ENCODE assay signal across 22 mouse cellular contexts in the genomic region with DNA sequence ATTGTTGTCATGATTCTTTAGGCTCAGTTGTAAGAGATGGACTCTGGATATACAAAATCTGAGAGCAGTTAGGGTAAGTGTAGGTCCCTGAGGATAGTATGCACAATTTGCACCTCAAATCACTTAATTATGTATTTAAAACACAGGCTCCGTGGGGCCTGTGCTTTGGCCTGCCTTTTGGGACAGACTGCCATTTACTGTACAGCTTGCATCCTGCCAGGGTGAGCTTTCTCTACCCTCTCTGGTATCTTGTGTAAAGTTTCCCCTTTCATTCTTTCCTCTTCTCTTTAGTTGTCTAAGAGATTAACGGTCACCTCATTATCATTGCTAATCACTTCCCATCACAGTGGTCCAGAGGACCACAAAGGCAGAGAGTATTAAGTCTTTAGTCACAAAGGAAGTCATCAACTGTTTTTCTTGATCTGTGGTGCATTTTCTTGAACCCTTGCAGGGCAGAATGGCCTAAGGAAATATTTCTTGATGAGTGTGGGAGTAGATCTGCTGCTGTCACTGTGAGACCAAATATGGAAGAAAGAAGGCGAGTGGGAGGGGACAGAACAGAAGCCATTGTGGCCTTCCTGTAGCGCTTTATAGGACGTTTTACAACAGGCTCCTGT. TPM values are rescaled to one million over a fixed set of nuclear protein-coding genes. Genes with fewer than 3 reads are reported as not detected.
DNase-seq lines count a peak whose midpoint lies in the region; ATAC-seq and TF ChIP-seq lines count a peak whose summit lies in the region.
"Had no signal": no experiment of that assay in that cellular context is flagged by ENCODE, and none has a peak within 500 bp of the region (broad histone marks: within the 10 kb centered on the region; RNA-seq: fewer than 3 reads in every experiment).

No protein-coding gene starts in this region.

- in situ Hi-C loops in ES-E14 (cut with MboI; ENCODE audit: low sequenced_read_pairs in 2 of 2, unreplicated experiment in 2 of 2): no loop called here

- H3K9ac ChIP-seq in hindbrain, embryonic 11.5 days (ENCODE audit: low read depth, low read length): no peak overlapping the region
- no peak overlapping the region for H3K9ac ChIP-seq in hindbrain, embryonic 14.5 days
- no peak overlapping the region for H3K9ac ChIP-seq in ES-E14 (ENCODE audit: insufficient read depth, low read depth, low read length, poor library complexity, severe bottlenecking)
- no peak overlapping the region for H3K9ac ChIP-seq in neural tube, embryonic 15.5 days (replicated peaks)
- H3K9ac ChIP-seq: forebrain, embryonic 15.5 days; hindbrain, embryonic 15.5 days; intestine, embryonic 15.5 days; limb, embryonic 12.5 days; liver, postnatal 0 days had no signal

- WGBS in hindbrain, embryonic 11.5 days: 39% methylated on average over 5 of the region's 5 CpGs
- 24% methylated on average over 5 of the region's 5 CpGs for WGBS in hindbrain, embryonic 14.5 days
- WGBS in neural tube, embryonic 15.5 days: 16% methylated on average over 5 of the region's 5 CpGs

- peak; percentile 8 for DNase-seq in hindbrain, embryonic 11.5 days (ENCODE audit: low spot score)
- DNase-seq in hindbrain, embryonic 14.5 days (ENCODE audit: low spot score): no peak
- DNase-seq in ES-E14 (ENCODE audit: low read depth, low spot score): peak; percentile 45
- no peak for DNase-seq in urinary bladder, postnatal 10 days (ENCODE audit: low spot score)
- DNase-seq in lung, postnatal 4 days: no peak
- DNase-seq: adrenal gland, adult 8-10 months; cerebellum, adult 18-20 months; cerebellum, postnatal 14 days; gastrocnemius, postnatal 10 days; heart, adult 18-20 months; kidney, adult 8-10 months; kidney, postnatal 14 days; liver, postnatal 0 days; lung, postnatal 10 days had no signal

- no peak overlapping the region for H3K4me3 ChIP-seq in hindbrain, embryonic 11.5 days (ENCODE audit: low read depth, low read length)
- H3K4me3 ChIP-seq in hindbrain, embryonic 14.5 days (replicated peaks; ENCODE audit: low read length): no peak overlapping the region
- no peak overlapping the region for H3K4me3 ChIP-seq in ES-E14 (ENCODE audit: insufficient read depth in 1 of 2, low read depth in 1 of 2, low read length in 2 of 2, poor library complexity in 1 of 2, severe bottlenecking in 1 of 2)
- H3K4me3 ChIP-seq in neural tube, embryonic 15.5 days (replicated peaks): no peak overlapping the region
- H3K4me3 ChIP-seq: embryonic facial prominence, embryonic 10.5 days; forebrain, embryonic 15.5 days; hindbrain, embryonic 15.5 days; intestine, embryonic 15.5 days; limb, embryonic 12.5 days had no signal

- no peak overlapping the region for H3K4me2 ChIP-seq in hindbrain, embryonic 11.5 days (replicated peaks; ENCODE audit: low read depth, low read length)
- no peak overlapping the region for H3K4me2 ChIP-seq in hindbrain, embryonic 14.5 days (replicated peaks)
- H3K4me2 ChIP-seq in neural tube, embryonic 15.5 days: no peak overlapping the region
- H3K4me2 ChIP-seq: forebrain, embryonic 15.5 days; hindbrain, embryonic 15.5 days; intestine, embryonic 15.5 days; limb, embryonic 12.5 days; liver, embryonic 11.5 days had no signal

- no peak overlapping the region for H3K27ac ChIP-seq in hindbrain, embryonic 11.5 days (ENCODE audit: low read depth, low read length)
- H3K27ac ChIP-seq in hindbrain, embryonic 14.5 days: no peak overlapping the region
- no peak overlapping the region for H3K27ac ChIP-seq in ES-E14 (ENCODE audit: insufficient read depth, low read depth, low read length, poor library complexity, severe bottlenecking)
- no peak overlapping the region for H3K27ac ChIP-seq in neural tube, embryonic 15.5 days (replicated peaks)
- H3K27ac ChIP-seq: embryonic facial prominence, embryonic 10.5 days; forebrain, embryonic 15.5 days; hindbrain, embryonic 15.5 days; intestine, embryonic 15.5 days; limb, embryonic 12.5 days had no signal

- H3K27me3 ChIP-seq in hindbrain, embryonic 11.5 days (ENCODE audit: control insufficient read depth, insufficient read depth, low read length): no peaks in the 10 kb centered on the region
- H3K27me3 ChIP-seq in hindbrain, embryonic 14.5 days (ENCODE audit: control insufficient read depth, insufficient read depth, low read length): no peaks in the 10 kb centered on the region
- H3K27me3 ChIP-seq in neural tube, embryonic 15.5 days (replicated peaks): no peaks in the 10 kb centered on the region
- H3K27me3 ChIP-seq: forebrain, embryonic 15.5 days; hindbrain, embryonic 15.5 days; intestine, embryonic 15.5 days; limb, embryonic 12.5 days had no signal

- H3K4me1 ChIP-seq in hindbrain, embryonic 11.5 days (replicated peaks; ENCODE audit: control insufficient read depth, insufficient read depth, low read length): no peaks in the 10 kb centered on the region
- no peaks in the 10 kb centered on the region for H3K4me1 ChIP-seq in hindbrain, embryonic 14.5 days (replicated peaks; ENCODE audit: control insufficient read depth, insufficient read depth, low read length)
- peaks cover 11 to 13% of the 10 kb centered on the region in 2 experiments for H3K4me1 ChIP-seq in ES-E14 (ENCODE audit: control insufficient read depth in 2 of 2, insufficient read depth in 2 of 2, low read length in 2 of 2, poor library complexity in 1 of 2)
- H3K4me1 ChIP-seq in neural tube, embryonic 15.5 days: no peaks in the 10 kb centered on the region
- H3K4me1 ChIP-seq: forebrain, embryonic 15.5 days; hindbrain, embryonic 15.5 days; intestine, embryonic 15.5 days; limb, embryonic 12.5 days had no signal

- H3K9me3 ChIP-seq in hindbrain, embryonic 11.5 days (ENCODE audit: control insufficient read depth, low read length): no peaks in the 10 kb centered on the region
- no peaks in the 10 kb centered on the region for H3K9me3 ChIP-seq in hindbrain, embryonic 14.5 days (ENCODE audit: control insufficient read depth, low read length)
- H3K9me3 ChIP-seq in ES-E14 (ENCODE audit: control insufficient read depth, insufficient read depth, low read depth, low read length): no peaks in the 10 kb centered on the region
- no peaks in the 10 kb centered on the region for H3K9me3 ChIP-seq in neural tube, embryonic 15.5 days (replicated peaks)
- H3K9me3 ChIP-seq: embryonic facial prominence, embryonic 10.5 days; forebrain, embryonic 15.5 days; hindbrain, embryonic 15.5 days; intestine, embryonic 15.5 days; limb, embryonic 12.5 days had no signal

- no peaks in the 10 kb centered on the region for H3K36me3 ChIP-seq in hindbrain, embryonic 11.5 days (ENCODE audit: control insufficient read depth, insufficient read depth, low read length)
- no peaks in the 10 kb centered on the region for H3K36me3 ChIP-seq in hindbrain, embryonic 14.5 days (replicated peaks; ENCODE audit: control insufficient read depth, insufficient read depth)
- H3K36me3 ChIP-seq in ES-E14 (ENCODE audit: control insufficient read depth, insufficient read depth, low read length, poor library complexity, severe bottlenecking): no peaks in the 10 kb centered on the region
- H3K36me3 ChIP-seq in neural tube, embryonic 15.5 days: no peaks in the 10 kb centered on the region
- H3K36me3 ChIP-seq: embryonic facial prominence, embryonic 10.5 days; forebrain, embryonic 15.5 days; hindbrain, embryonic 15.5 days; intestine, embryonic 15.5 days; limb, embryonic 12.5 days had no signal

- ATAC-seq in hindbrain, embryonic 11.5 days (ENCODE audit: low FRiP score): no peak
- ATAC-seq in hindbrain, embryonic 14.5 days (ENCODE audit: low FRiP score): no peak
- ATAC-seq in common myeloid progenitor, adult 5-6 weeks (replicated peaks; ENCODE audit: low read depth, poor library complexity, severe bottlenecking): 0 out of 2 replicates have a peak, but pooled peaks have one; percentile 25
- ATAC-seq in neural tube, embryonic 15.5 days (ENCODE audit: low FRiP score): peak; percentile 45; the same call in 1 of the 2 replicates
- ATAC-seq: forebrain, embryonic 15.5 days; liver, postnatal 0 days had no signal

TF ChIP-seq in ES-E14, 5 proteins besides CTCF, POLR2A, EP300 and RAD21:
- TF ChIP-seq CHD2 (IDR thresholded peaks at IDR 0.05; ENCODE audit: low read depth, low read length): 0 out of 2 replicates have a peak, but pooled peaks have one; percentile 29
- TF ChIP-seq ZNF384 (IDR thresholded peaks at IDR 0.05; ENCODE audit: low read depth, low read length): no peak

RNA-seq across cellular contexts. Expression of a gene that starts 52.3 kb away (rescaled TPM):
- 15.3 and 16.7 TPM in 2 replicates for polyA plus RNA-seq in hindbrain, embryonic 11.5 days (2014; fragmentation: Nextera tagmentation; extraction: Ambion mirVana)
- polyA plus RNA-seq in hindbrain, embryonic 14.5 days (2014; fragmentation: Nextera tagmentation; extraction: Ambion mirVana): 20.4 and 23.6 TPM in 2 replicates
- 7.1 and 10.2 TPM in 2 replicates for total RNA-seq in ES-E14 (2012; rRNA removed)
- total RNA-seq in common myeloid progenitor, adult 5-6 weeks (2017): 0.87 and 3.7 TPM in 2 replicates
- 19.7 and 22.4 TPM in 2 replicates for polyA plus RNA-seq in neural tube, embryonic 15.5 days (2015; fragmentation: Nextera tagmentation; extraction: Ambion mirVana)

RNA-seq across cellular contexts. Expression of a gene that starts 52.6 kb away (rescaled TPM):
- polyA plus RNA-seq in hindbrain, embryonic 11.5 days (2014; fragmentation: Nextera tagmentation; extraction: Ambion mirVana): 55.2 and 64.8 TPM in 2 replicates
- 161 and 200 TPM in 2 replicates for polyA plus RNA-seq in hindbrain, embryonic 14.5 days (2014; fragmentation: Nextera tagmentation; extraction: Ambion mirVana)
- 14.3 and 16.6 TPM in 2 replicates for total RNA-seq in ES-E14 (2012; rRNA removed)
- total RNA-seq in common myeloid progenitor, adult 5-6 weeks (2017): 21.8 and 31.1 TPM in 2 replicates
- polyA plus RNA-seq in neural tube, embryonic 15.5 days (2015; fragmentation: Nextera tagmentation; extraction: Ambion mirVana): 126 and 135 TPM in 2 replicates

Comparison
In these comparisons a context has a peak if more than half of its experiments do, and no peak if none do; other contexts are left out.
1. DNase-seq: peak in hindbrain, embryonic 11.5 days (single experiment) and ES-E14 (single experiment); none in hindbrain, embryonic 14.5 days (single experiment), urinary bladder, postnatal 10 days (single experiment) and lung, postnatal 4 days (0 of 2).
2. ATAC-seq: peak in common myeloid progenitor, adult 5-6 weeks (single experiment) and neural tube, embryonic 15.5 days (single experiment); none in hindbrain, embryonic 11.5 days (single experiment) and hindbrain, embryonic 14.5 days (single experiment).